Mouse (Mus musculus) embryonic facial prominence, embryonic 10.5 days (tissue): Measurements from ENCODE around the gene Smurf1. TPM values are rescaled to one million over a fixed set of nuclear protein-coding genes. Genes with fewer than 3 reads are reported as not detected.

Experiments
- DNase-seq: peaks from one replicate; pipeline ENCODE4 v3.0.0-alpha.2; 2017; ENCODE audit warnings: low spot score
- H3K27ac ChIP-seq: fragments of 300-500 bp; sonication (generic); replicated peaks from 2 replicates; pipeline ENCODE4 v1.5.1; 2016; ENCODE audit warnings: mild to moderate bottlenecking
- H3K27me3 ChIP-seq: fragments of 300-500 bp; sonication (generic); replicated peaks from 2 replicates; pipeline ENCODE4 v1.6.1; 2016; ENCODE audit warnings: low read depth, mild to moderate bottlenecking; ENCODE audit not compliant: poor library complexity, severe bottlenecking
- H3K36me3 ChIP-seq: fragments of 300-500 bp; sonication (generic); replicated peaks from 2 replicates; pipeline ENCODE4 v1.6.1; 2016; ENCODE audit warnings: mild to moderate bottlenecking, moderate library complexity
- H3K4me1 ChIP-seq: fragments of 300-500 bp; sonication (generic); 2 replicates; pipeline ENCODE4 v1.6.1; 2016
- H3K4me3 ChIP-seq: fragments of 300-500 bp; sonication (generic); 2 replicates; pipeline ENCODE4 v1.5.1; 2016; ENCODE audit warnings: mild to moderate bottlenecking, moderate library complexity
- H3K9me3 ChIP-seq: fragments of 300-500 bp; sonication (generic); 2 replicates; pipeline ENCODE4 v1.6.1; 2016; ENCODE audit warnings: mild to moderate bottlenecking
- WGBS: fragments of 180-500 bp; shearing (Covaris S2); methylation state at CpG from one replicate; pipeline ENCODE4 v1.1.7; 2016; 5-methylcytosine and 5-hydroxymethylcytosine counted together
- polyA plus RNA-seq: library from polyadenylated mRNA; unstranded; fragments of >200 nt; fragmentation: Nextera tagmentation; extraction: Ambion mirVana; gene quantifications from 2 replicates; pipeline ENCODE4 v1.2.1, GENCODE M21; 2016

Gene Smurf1
- polyA plus RNA-seq, 1 experiment from 2014 or later: 14.5 TPM

DNA sequence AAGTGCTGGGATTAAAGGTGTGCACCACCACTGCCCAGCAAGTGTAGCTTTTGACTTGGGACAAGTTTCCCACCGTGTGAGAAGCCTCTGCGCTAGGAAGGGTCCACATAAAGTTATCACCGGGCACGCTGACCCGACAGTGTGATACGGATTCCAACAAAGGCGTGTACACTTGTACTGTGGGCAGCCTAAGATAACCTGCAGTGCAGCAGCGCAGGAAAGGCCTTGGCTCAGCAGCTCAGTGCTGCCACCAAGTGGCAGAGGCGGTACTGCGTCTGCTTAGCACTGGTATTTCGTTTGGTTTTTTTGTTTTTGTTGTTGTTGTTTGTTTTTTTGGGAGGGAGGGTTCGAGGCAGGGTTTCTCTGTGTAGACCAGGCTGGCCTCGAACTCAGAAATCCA is 89.8 kb downstream of the Smurf1 start:
- peak; percentile 68 for DNase-seq
- WGBS: 20% methylated on average over 13 of the region's 13 CpGs
- Histone ChIP-seq H3K4me1 (peaks cover 16% of the 10 kb centered on the region), H3K27me3 (no peaks in the 10 kb centered on the region), H3K36me3 (peaks cover 44% of the 10 kb centered on the region), H3K9me3 (no peaks in the 10 kb centered on the region), H3K27ac (no peak overlapping the region), H3K4me3 (no peak overlapping the region)

DNA sequence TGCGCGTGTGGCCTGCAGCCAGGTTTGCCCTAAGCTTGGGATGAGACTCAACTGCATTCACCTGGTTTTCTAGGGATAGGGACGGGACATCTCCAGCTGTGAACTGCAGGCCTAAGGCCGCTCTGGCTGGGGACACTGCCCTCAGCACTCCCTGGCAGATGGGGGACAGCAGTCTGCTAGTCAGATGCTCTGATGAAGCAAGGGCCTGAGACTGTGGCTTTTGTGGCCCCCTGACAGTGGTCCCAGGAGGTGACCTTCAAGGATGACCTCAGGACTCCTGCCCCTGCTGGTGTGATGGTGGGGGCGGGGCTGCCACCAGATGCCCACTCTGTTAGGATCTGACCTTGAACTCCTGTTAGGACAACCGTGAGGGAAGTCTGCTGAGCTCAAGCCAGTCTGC is 90.4 kb downstream of the Smurf1 start:
- no peak overlapping the region for H3K27ac ChIP-seq
- peaks cover 37% of the 10 kb centered on the region for H3K36me3 ChIP-seq
- DNase-seq: no peak
- no peaks in the 10 kb centered on the region for H3K9me3 ChIP-seq
- peaks cover 16% of the 10 kb centered on the region for H3K4me1 ChIP-seq
- no peaks in the 10 kb centered on the region for H3K27me3 ChIP-seq
- 84% methylated on average over 6 of the region's 6 CpGs for WGBS
- H3K4me3 ChIP-seq: no peak overlapping the region

DNA sequence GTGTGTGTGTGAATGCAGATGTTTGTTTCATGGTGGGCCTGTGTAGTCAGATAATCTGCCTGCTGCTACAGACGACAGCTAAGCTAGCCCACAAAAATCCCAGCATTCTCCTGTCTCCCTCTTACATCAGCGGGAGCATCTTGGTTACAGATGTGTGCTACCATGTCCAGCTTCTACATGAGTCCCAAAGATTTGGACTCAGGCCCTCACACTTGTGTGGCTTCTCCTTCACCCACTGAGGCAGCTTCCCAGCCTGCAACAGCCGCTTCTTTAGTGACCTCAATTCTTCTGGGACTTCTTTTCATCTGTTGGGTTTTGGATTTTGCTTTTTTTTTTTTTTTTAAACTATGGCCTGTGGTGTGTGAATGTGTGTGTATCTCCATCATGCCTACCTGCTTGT is 92.8 kb downstream of the Smurf1 start:
- H3K27ac ChIP-seq: no peak overlapping the region
- H3K4me3 ChIP-seq: no peak overlapping the region
- H3K4me1 ChIP-seq: peaks cover 16% of the 10 kb centered on the region
- 80% methylated on average over 3 of the region's 3 CpGs for WGBS
- peaks cover 13% of the 10 kb centered on the region for H3K36me3 ChIP-seq
- no peak for DNase-seq
- no peaks in the 10 kb centered on the region for H3K27me3 ChIP-seq
- H3K9me3 ChIP-seq: no peaks in the 10 kb centered on the region

DNA sequence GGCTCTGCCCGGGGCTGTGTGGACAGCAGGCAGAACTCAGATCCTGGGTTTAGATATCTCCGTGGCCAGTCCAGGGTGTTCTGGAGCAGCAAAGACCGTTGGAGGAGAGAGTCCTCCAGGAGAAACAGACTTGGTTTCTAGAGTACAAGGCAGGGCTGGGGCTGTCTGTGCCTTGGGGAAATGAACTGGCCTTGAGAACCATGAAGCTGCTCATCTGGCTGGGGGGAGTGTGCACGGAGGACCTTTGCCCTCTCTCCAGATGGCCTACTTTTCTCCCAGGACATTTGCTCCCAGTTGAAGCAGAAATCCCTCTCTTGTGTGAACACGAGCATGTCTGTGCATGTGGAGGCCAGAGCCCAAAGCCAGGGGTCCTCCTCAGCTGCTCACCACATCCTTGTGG is 93.3 kb downstream of the Smurf1 start:
- H3K27me3 ChIP-seq: no peaks in the 10 kb centered on the region
- no peaks in the 10 kb centered on the region for H3K9me3 ChIP-seq
- peak; percentile 24 for DNase-seq
- H3K27ac ChIP-seq: peak overlapping the region; percentile 3; the same call in 1 of the 2 replicates
- H3K4me3 ChIP-seq: no peak overlapping the region
- peaks cover 16% of the 10 kb centered on the region for H3K4me1 ChIP-seq
- whole genome bisulfite sequencing: 69% methylated on average over 5 of the region's 5 CpGs
- H3K36me3 ChIP-seq: peaks cover 8% of the 10 kb centered on the region

DNA sequence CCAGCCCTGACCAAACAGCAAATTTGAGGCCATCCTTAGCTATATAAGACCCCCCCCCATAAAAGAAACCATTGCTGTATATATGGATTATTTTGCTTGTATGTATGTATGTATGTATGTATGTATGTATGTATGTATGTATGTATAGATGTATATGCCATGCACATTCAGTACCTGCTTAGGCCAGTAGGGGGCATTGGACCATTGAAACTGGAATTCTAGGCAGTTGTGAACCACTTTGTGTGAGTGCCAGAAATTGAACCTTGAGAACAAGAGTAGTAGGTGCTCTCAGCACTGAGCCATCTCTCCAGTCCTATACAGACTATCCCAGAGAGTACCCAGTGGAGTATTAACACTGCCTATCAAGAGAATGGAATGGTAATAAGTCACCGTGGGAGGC is 93.9 kb downstream of the Smurf1 start:
- 95% methylated on average over 1 of the region's 1 CpGs for WGBS
- Histone ChIP-seq H3K27me3 (no peaks in the 10 kb centered on the region), H3K4me1 (peaks cover 16% of the 10 kb centered on the region), H3K36me3 (peaks cover 2% of the 10 kb centered on the region), H3K9me3 (no peaks in the 10 kb centered on the region), H3K4me3 (no peak overlapping the region), H3K27ac (no peak overlapping the region)
- DNase-seq: no peak

DNA sequence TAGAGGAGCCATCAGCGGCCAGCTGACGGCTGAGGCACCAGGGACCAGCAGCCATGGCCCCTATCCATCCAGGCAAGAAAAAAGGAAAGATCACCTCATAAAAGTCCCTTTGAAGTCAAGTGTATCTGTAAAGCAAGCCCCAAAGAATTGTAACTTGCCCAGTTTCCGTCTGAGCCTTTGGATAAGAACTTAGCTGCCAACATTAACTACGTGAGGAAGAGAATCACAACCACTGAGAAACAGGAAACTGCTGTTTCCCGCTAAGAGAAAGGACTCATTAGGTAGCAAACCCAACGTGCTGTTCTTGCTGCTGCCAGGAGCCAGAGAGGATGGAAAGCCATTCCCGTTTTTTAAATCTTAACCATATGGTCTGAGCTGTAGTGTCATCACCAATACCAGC is 94.9 kb downstream of the Smurf1 start:
- Histone ChIP-seq H3K4me1 (peaks cover 16% of the 10 kb centered on the region), H3K27ac (no peak overlapping the region), H3K4me3 (no peak overlapping the region), H3K9me3 (no peaks in the 10 kb centered on the region), H3K36me3 (peaks cover 5% of the 10 kb centered on the region), H3K27me3 (no peaks in the 10 kb centered on the region)
- WGBS: 79% methylated on average over 7 of the region's 7 CpGs
- DNase-seq: no peak

DNA sequence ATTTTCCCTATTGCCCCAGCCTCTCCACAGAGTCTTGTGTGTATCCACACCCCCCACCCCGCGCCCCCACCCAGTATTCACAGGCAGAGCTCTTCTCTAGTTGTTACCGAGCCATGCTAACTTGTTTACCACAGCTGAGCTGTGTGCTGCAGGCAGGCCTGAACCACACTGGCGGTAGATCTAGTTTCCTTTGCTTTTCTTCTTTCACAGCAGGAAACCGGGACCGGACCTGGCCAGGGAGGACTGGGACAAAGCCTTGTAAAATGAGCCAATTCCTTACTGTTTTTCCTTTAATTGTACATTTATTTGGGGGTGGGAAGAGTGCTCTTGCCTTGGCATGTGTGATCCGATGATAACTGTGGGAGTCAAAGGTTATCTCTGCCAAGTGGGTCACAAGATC is 96.2 kb downstream of the Smurf1 start:
- H3K36me3 ChIP-seq: peaks cover 6% of the 10 kb centered on the region
- no peak for DNase-seq
- 68% methylated on average over 7 of the region's 7 CpGs for WGBS
- H3K4me3 ChIP-seq: no peak overlapping the region
- H3K4me1 ChIP-seq: peaks cover 9% of the 10 kb centered on the region
- no peaks in the 10 kb centered on the region for H3K9me3 ChIP-seq
- no peak overlapping the region for H3K27ac ChIP-seq
- no peaks in the 10 kb centered on the region for H3K27me3 ChIP-seq

DNA sequence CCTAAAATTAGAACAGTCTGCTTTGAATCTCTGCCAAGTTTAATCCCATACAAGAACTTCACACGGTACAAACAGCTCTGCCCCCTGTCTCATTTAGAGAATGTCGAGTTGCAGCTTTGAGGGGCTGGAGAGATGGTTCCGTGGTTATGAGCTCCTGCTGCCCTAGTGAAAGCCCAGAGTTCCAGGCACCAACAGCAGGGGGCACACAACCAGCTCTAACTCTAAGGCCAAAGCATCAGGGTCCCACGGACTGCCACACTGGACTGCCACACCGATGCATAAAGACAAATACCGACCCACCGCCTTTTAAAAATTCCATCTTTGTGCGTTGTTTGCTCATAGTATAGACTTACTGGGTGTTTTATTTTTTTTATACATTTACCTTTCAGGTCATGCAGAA is 98.7 kb downstream of the Smurf1 start:
- peaks cover 6% of the 10 kb centered on the region for H3K36me3 ChIP-seq
- no peak overlapping the region for H3K27ac ChIP-seq
- no peaks in the 10 kb centered on the region for H3K9me3 ChIP-seq
- H3K27me3 ChIP-seq: no peaks in the 10 kb centered on the region
- H3K4me3 ChIP-seq: no peak overlapping the region
- peak; percentile 41 for DNase-seq
- WGBS: 90% methylated on average over 8 of the region's 8 CpGs
- H3K4me1 ChIP-seq: no peaks in the 10 kb centered on the region

DNA sequence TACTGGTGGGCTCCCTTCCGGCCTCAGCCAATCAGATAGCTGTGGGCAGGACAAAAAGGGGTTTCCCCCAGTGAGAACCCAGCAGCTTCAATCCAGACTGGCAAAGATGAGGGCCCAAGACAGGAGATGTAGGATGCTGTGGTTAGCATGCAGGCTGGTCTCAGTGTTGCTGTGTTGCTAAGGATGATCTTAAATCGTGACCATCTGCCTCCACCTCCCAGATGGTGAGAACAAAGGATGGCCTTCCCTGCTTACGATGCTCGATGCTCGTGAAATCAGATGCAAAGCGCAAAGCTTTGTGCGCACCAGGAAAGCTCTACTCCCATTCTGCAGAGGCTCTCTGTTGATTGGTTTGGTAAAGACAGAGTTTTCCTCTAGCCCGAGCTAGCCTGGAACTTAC is 104.7 kb downstream of the Smurf1 start:
- WGBS: 99% methylated on average over 8 of the region's 8 CpGs
- H3K36me3 ChIP-seq: peaks cover 58% of the 10 kb centered on the region
- no peaks in the 10 kb centered on the region for H3K4me1 ChIP-seq

DNA sequence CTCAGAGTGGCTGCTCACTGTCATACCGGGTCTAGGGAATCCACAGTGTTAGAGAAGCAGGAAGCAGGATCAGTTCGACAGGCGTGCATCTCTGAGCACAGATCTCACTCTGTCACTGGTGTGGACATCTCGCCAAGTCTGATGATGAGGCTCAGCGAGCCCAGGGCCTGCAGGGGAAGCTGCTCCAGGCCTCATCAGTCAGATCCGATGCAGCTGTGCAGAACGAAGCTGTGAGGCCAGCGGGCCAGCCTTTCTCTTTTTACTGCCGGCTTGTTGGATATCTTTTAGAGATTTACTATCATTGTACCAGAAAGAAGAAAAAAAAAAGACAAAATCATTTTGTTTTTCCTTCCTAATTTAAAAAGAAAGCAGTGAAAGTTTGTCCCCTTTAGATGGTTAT is 106.4 kb downstream of the Smurf1 start:
- Histone ChIP-seq H3K27ac (no peak overlapping the region), H3K4me1 (no peaks in the 10 kb centered on the region), H3K27me3 (no peaks in the 10 kb centered on the region), H3K9me3 (peaks cover 17% of the 10 kb centered on the region; the same call in 1 of the 2 replicates), H3K4me3 (no peak overlapping the region), H3K36me3 (peaks cover 72% of the 10 kb centered on the region)
- WGBS: 94% methylated on average over 9 of the region's 9 CpGs
- DNase-seq: no peak

More for the DNA sequence above, 104.7 kb downstream of the Smurf1 start:
- no peak overlapping the region for H3K27ac ChIP-seq
- H3K4me3 ChIP-seq: no peak overlapping the region
- H3K27me3 ChIP-seq: no peaks in the 10 kb centered on the region
- no peak for DNase-seq
- H3K9me3 ChIP-seq: peaks cover 17% of the 10 kb centered on the region; the same call in 1 of the 2 replicates

DNA sequence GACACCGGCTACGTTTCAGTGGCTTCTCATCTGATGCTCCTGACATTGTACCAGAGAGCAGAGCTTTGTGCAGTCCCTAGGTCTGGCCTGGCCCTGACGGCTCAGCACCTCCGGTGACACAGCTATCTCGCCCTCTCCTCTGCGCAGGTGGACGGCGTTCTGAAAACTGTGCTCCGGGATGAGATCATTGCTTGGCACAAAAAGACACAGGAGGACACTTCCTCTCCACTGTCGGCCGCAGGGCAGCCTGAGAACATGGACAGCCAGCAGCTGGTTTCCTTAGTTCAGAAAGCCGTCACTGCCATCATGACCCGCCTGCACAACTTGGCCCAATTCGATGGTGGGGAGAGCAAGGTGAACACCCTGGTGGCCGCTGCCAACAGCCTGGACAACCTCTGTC is 107.1 kb downstream of the Smurf1 start:
- no peaks in the 10 kb centered on the region for H3K4me1 ChIP-seq
- H3K9me3 ChIP-seq: peaks cover 17% of the 10 kb centered on the region; the same call in 1 of the 2 replicates
- H3K27ac ChIP-seq: no peak overlapping the region
- peaks cover 80% of the 10 kb centered on the region for H3K36me3 ChIP-seq
- H3K27me3 ChIP-seq: no peaks in the 10 kb centered on the region
- no peak for DNase-seq
- H3K4me3 ChIP-seq: no peak overlapping the region
- 98% methylated on average over 15 of the region's 15 CpGs for WGBS

DNA sequence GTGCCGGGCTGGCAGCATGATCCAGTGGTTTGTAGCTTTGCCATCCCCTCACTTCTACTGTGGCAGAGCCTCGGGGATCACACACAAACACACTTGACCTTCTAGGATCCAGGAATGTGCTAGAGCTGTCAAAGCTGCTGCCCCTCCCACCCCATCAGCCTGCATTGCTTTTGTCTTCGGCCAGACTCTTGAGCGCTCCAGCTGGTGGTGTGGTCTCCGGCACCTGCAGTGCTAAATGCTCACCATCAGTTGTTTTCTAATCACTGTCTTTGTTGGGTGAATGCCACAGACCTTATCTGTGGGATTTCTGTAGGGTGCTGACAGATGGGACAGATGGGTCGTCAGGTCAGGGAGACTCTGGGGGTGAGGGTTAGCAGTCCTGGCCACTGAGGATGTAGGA is 109.7 kb downstream of the Smurf1 start:
- WGBS: 81% methylated on average over 6 of the region's 6 CpGs
- no peaks in the 10 kb centered on the region for H3K4me1 ChIP-seq
- H3K4me3 ChIP-seq: no peak overlapping the region
- peaks cover 15% of the 10 kb centered on the region; the same call in 1 of the 2 replicates for H3K9me3 ChIP-seq
- no peak for DNase-seq
- H3K27me3 ChIP-seq: no peaks in the 10 kb centered on the region
- H3K27ac ChIP-seq: no peak overlapping the region
- H3K36me3 ChIP-seq: peaks cover 100% of the 10 kb centered on the region

DNA sequence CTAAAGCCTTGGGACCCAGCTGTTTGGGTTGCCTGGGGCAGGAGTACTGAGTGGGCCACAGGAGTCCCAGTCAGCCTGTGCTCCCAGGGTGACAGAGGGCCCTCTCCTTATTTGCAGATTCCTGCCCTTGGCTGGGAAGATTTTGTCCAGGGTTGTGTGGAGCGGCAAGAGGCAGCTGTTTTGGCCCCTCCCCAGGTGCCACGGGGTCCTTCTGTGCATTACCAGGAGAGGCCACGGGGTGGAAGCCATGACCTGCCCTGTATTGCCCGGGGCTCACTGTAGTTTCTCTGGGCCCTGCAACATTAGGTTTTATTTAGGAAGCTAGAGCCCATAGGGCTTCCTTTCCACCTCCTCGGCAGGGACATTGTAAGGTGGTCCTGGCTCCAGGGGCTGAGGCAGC is 111.7 kb downstream of the Smurf1 start:
- H3K4me1 ChIP-seq: no peaks in the 10 kb centered on the region
- H3K27me3 ChIP-seq: no peaks in the 10 kb centered on the region
- no peak overlapping the region for H3K4me3 ChIP-seq
- no peak overlapping the region for H3K27ac ChIP-seq
- 82% methylated on average over 5 of the region's 5 CpGs for WGBS
- H3K9me3 ChIP-seq: 0 out of 2 replicates have a peak, but pooled peaks cover 2% of the 10 kb centered on the region
- DNase-seq: no peak
- peaks cover 100% of the 10 kb centered on the region for H3K36me3 ChIP-seq

DNA sequence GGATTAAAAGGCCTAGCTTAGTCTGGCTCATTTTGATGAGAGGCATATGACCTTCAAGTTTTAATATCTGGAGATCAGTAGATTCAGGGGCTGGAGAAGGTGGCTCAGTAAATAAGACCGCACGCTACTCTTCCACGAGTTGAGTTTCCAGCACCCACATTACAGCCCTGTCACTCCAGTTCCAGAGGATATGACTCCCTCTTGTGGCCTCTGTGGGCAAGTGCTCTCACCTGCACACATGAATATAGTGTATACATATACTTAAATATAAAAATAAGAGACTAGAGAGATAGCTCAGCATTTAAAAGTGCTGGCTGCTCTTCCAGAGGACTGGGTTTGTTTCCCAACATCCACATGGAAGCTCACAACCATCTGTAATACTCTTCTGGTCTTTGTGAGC is 113.8 kb downstream of the Smurf1 start:
- no peak for DNase-seq

More for the DNA sequence above, 113.8 kb downstream of the Smurf1 start:
- no peaks in the 10 kb centered on the region for H3K4me1 ChIP-seq
- no peaks in the 10 kb centered on the region for H3K27me3 ChIP-seq
- 0 out of 2 replicates have a peak, but pooled peaks cover 2% of the 10 kb centered on the region for H3K9me3 ChIP-seq
- no peak overlapping the region for H3K4me3 ChIP-seq
- WGBS: 97% methylated on average over 3 of the region's 3 CpGs
- peaks cover 100% of the 10 kb centered on the region for H3K36me3 ChIP-seq
- no peak overlapping the region for H3K27ac ChIP-seq
